Mouse (Mus musculus) small intestine, adult 2 months (tissue): ENCODE results near the gene Bmper.

ENCODE experiments used
- CTCF ChIP-seq: fragments of 200-500 bp; IDR thresholded peaks from 2 replicates; pipeline ENCODE4 v1.5.1; 2012; ENCODE audit warnings: low read depth, mild to moderate bottlenecking, control low read depth, inconsistent platforms, low read length, moderate library complexity, mixed read lengths; ENCODE audit not compliant: insufficient replicate concordance, insufficient read length; ENCODE audit errors: extremely low read depth
- POLR2A ChIP-seq: fragments of 200-500 bp; IDR thresholded peaks from 2 replicates; pipeline ENCODE4 v1.6.1; 2012; ENCODE audit warnings: low read depth, mild to moderate bottlenecking, control low read depth, inconsistent platforms, low read length, moderate library complexity

DNA sequence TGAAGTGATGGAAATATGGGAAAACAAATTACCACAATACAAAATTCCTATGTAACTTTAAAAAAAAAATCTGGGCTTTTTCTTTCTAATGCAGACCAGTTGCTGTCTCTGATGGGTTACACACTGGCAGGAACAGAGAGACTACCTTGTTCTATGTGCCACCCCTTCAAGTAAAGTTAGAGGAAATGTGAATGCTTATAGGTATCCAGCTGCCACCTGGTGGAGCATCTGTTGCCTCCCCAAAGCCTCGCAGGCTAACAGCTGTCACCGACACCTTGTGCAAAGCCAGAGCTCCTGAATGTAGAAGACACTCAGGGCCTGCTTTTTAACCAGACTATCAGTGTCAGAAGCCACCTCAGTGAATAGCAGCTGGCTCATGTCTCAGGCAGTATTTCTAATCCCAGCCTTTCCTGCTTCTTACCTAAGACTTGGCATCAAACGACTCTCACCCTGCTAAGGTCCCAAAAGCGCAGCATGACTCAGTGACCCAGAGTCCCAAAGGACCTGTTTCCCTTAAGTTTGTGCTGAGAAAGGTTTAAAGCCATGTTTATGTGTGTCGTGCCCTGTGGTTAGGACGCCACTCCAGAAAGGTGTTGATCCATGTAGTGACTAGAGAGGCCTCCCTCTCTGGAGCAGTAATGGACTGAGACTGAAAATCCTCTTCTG, 171.9 kb downstream of the Bmper start:
- TF ChIP-seq CTCF = no peak
- no peak for TF ChIP-seq POLR2A
